Mouse (Mus musculus) heart, embryonic 12.5 days (tissue): ENCODE measurements at regions not wholly inside any gene's neighbourhood (a gene's known extent, or its start where the extent isn't known, plus 50 kb on each side); places are given as distances from the start of the nearest gene placed in this dataset.

Experiments
- ATAC-seq: fragments of 200-750 bp; cut with Nextera tagmentation; 2 replicates; pipeline ENCODE4 v1.8.0; 2017; ENCODE audit warnings: moderate TSS enrichment, moderate library complexity; ENCODE audit not compliant: insufficient number of reproducible peaks, low FRiP score
- H3K27ac ChIP-seq: fragments of 300-500 bp; sonication (generic); 2 replicates; pipeline ENCODE4 v1.5.1; 2016; ENCODE audit warnings: mild to moderate bottlenecking, moderate library complexity; ENCODE audit not compliant: poor library complexity, severe bottlenecking
- H3K27me3 ChIP-seq: fragments of 300-500 bp; sonication (generic); replicated peaks from 2 replicates; pipeline ENCODE4 v1.6.1; 2016; ENCODE audit warnings: mild to moderate bottlenecking, moderate library complexity
- H3K36me3 ChIP-seq: fragments of 300-500 bp; sonication (generic); 2 replicates; pipeline ENCODE4 v1.6.1; 2016; ENCODE audit warnings: mild to moderate bottlenecking, moderate library complexity
- H3K4me1 ChIP-seq: fragments of 300-500 bp; sonication (generic); replicated peaks from 2 replicates; pipeline ENCODE4 v1.6.1; 2016; ENCODE audit warnings: mild to moderate bottlenecking
- H3K4me2 ChIP-seq: fragments of 300-500 bp; sonication (generic); 2 replicates; pipeline ENCODE4 v1.6.1; 2016; ENCODE audit warnings: mild to moderate bottlenecking, moderate library complexity
- H3K4me3 ChIP-seq: fragments of 300-500 bp; sonication (generic); 2 replicates; pipeline ENCODE4 v1.5.1; 2016; ENCODE audit warnings: mild to moderate bottlenecking
- H3K9ac ChIP-seq: fragments of 300-500 bp; sonication (generic); 2 replicates; pipeline ENCODE4 v1.6.1; 2016; ENCODE audit warnings: mild to moderate bottlenecking, moderate library complexity
- H3K9me3 ChIP-seq: fragments of 300-500 bp; sonication (generic); replicated peaks from 2 replicates; pipeline ENCODE4 v1.6.1; 2016; ENCODE audit warnings: mild to moderate bottlenecking, moderate library complexity
- WGBS: fragments of 180-500 bp; shearing (Covaris S2); methylation state at CpG from one replicate; pipeline ENCODE4 v1.1.7; 2016; 5-methylcytosine and 5-hydroxymethylcytosine counted together

GRCm38 (mm10) chr15:56066540-56066939 lies 1410.9 kb downstream of the Slc22a22 start:
- no peak overlapping the region for H3K9ac ChIP-seq
- H3K27me3 ChIP-seq: no peaks in the 10 kb centered on the region
- H3K4me3 ChIP-seq: no peak overlapping the region
- ATAC-seq: no peak
- H3K4me1 ChIP-seq: no peaks in the 10 kb centered on the region
- no peaks in the 10 kb centered on the region for H3K36me3 ChIP-seq
- no peak overlapping the region for H3K27ac ChIP-seq
- no peak overlapping the region for H3K4me2 ChIP-seq
- H3K9me3 ChIP-seq: no peaks in the 10 kb centered on the region
- WGBS: 68% methylated on average over 4 of the region's 4 CpGs

- no peaks in the 10 kb centered on the region for H3K36me3 ChIP-seq
- no peak overlapping the region for H3K9ac ChIP-seq
- H3K27ac ChIP-seq: no peak overlapping the region
- ATAC-seq: no peak
- H3K4me2 ChIP-seq: no peak overlapping the region
- no peak overlapping the region for H3K4me3 ChIP-seq
- H3K4me1 ChIP-seq: no peaks in the 10 kb centered on the region
- 26% methylated on average over 7 of the region's 7 CpGs for WGBS
- H3K9me3 ChIP-seq: no peaks in the 10 kb centered on the region
- H3K27me3 ChIP-seq: no peaks in the 10 kb centered on the region
These were observed 1411.4 kb downstream of the Slc22a22 start for GRCm38 (mm10) chr15:56065872-56066534.

- H3K36me3 ChIP-seq: no peaks in the 10 kb centered on the region
- no peaks in the 10 kb centered on the region for H3K4me1 ChIP-seq
- no peaks in the 10 kb centered on the region for H3K27me3 ChIP-seq
- no peak overlapping the region for H3K4me2 ChIP-seq
- H3K9ac ChIP-seq: no peak overlapping the region
- no peak overlapping the region for H3K4me3 ChIP-seq
- H3K27ac ChIP-seq: no peak overlapping the region
- ATAC-seq: no peak
- WGBS: 71% methylated on average over 3 of the region's 3 CpGs
- H3K9me3 ChIP-seq: no peaks in the 10 kb centered on the region
These were observed 1414.8 kb downstream of the Slc22a22 start for GRCm38 (mm10) chr15:56062576-56062975.

- no peak overlapping the region for H3K4me3 ChIP-seq
- H3K27me3 ChIP-seq: no peaks in the 10 kb centered on the region
- no peak overlapping the region for H3K4me2 ChIP-seq
- no peaks in the 10 kb centered on the region for H3K4me1 ChIP-seq
- H3K9me3 ChIP-seq: no peaks in the 10 kb centered on the region
- ATAC-seq: no peak
- WGBS: 58% methylated on average over 4 of the region's 4 CpGs
- no peak overlapping the region for H3K27ac ChIP-seq
- no peak overlapping the region for H3K9ac ChIP-seq
- no peaks in the 10 kb centered on the region for H3K36me3 ChIP-seq
These were observed 1416.1 kb downstream of the Slc22a22 start for GRCm38 (mm10) chr15:56061326-56061725.

- Histone ChIP-seq H3K9me3 (0 out of 2 replicates have a peak, but pooled peaks cover 2% of the 10 kb centered on the region), H3K4me1 (no peaks in the 10 kb centered on the region), H3K4me3 (no peak overlapping the region), H3K27ac (no peak overlapping the region), H3K36me3 (no peaks in the 10 kb centered on the region), H3K4me2 (no peak overlapping the region), H3K27me3 (no peaks in the 10 kb centered on the region), H3K9ac (no peak overlapping the region)
- WGBS: 61% methylated on average over 7 of the region's 7 CpGs
- ATAC-seq: no peak
These were observed 1426.7 kb downstream of the Slc22a22 start for GRCm38 (mm10) chr15:56050716-56051115.

- Histone ChIP-seq H3K9me3 (no peaks in the 10 kb centered on the region), H3K9ac (no peak overlapping the region), H3K4me3 (no peak overlapping the region), H3K27me3 (no peaks in the 10 kb centered on the region), H3K27ac (no peak overlapping the region), H3K4me2 (no peak overlapping the region), H3K4me1 (no peaks in the 10 kb centered on the region; the same call in 1 of the 2 replicates), H3K36me3 (no peaks in the 10 kb centered on the region)
- 77% methylated on average over 2 of the region's 2 CpGs for WGBS
- ATAC-seq: no peak
These were observed 1429.6 kb downstream of the Slc22a22 start for GRCm38 (mm10) chr15:56047832-56048231.

GRCm38 (mm10) chr15:56046679-56047532 lies 1430.5 kb downstream of the Slc22a22 start:
- Histone ChIP-seq H3K36me3 (no peaks in the 10 kb centered on the region), H3K9ac (no peak overlapping the region), H3K4me3 (peak overlapping the region; percentile 23), H3K27me3 (no peaks in the 10 kb centered on the region), H3K4me2 (peak overlapping the region; percentile 61), H3K27ac (no peak overlapping the region), H3K9me3 (no peaks in the 10 kb centered on the region), H3K4me1 (no peaks in the 10 kb centered on the region; the same call in 1 of the 2 replicates)
- no peak; the same call in 1 of the 2 replicates for ATAC-seq
- 29% methylated on average over 16 of the region's 16 CpGs for WGBS

- Histone ChIP-seq H3K9me3 (no peaks in the 10 kb centered on the region), H3K4me3 (no peak overlapping the region), H3K9ac (no peak overlapping the region), H3K27ac (no peak overlapping the region), H3K27me3 (no peaks in the 10 kb centered on the region), H3K36me3 (no peaks in the 10 kb centered on the region), H3K4me1 (no peaks in the 10 kb centered on the region; the same call in 1 of the 2 replicates), H3K4me2 (no peak overlapping the region)
- no peak for ATAC-seq
- WGBS: 86% methylated on average over 10 of the region's 10 CpGs
These were observed 1431.7 kb downstream of the Slc22a22 start for GRCm38 (mm10) chr15:56045510-56046245.

- Histone ChIP-seq H3K9me3 (no peaks in the 10 kb centered on the region), H3K4me1 (no peaks in the 10 kb centered on the region; the same call in 1 of the 2 replicates), H3K27me3 (no peaks in the 10 kb centered on the region), H3K27ac (no peak overlapping the region), H3K4me2 (no peak overlapping the region), H3K4me3 (no peak overlapping the region), H3K36me3 (no peaks in the 10 kb centered on the region), H3K9ac (no peak overlapping the region)
- WGBS: 36% methylated on average over 4 of the region's 4 CpGs
- no peak for ATAC-seq
These were observed 1434.1 kb downstream of the Slc22a22 start for GRCm38 (mm10) chr15:56043282-56043681.

- Histone ChIP-seq H3K27me3 (no peaks in the 10 kb centered on the region), H3K4me2 (no peak overlapping the region), H3K9me3 (no peaks in the 10 kb centered on the region), H3K36me3 (no peaks in the 10 kb centered on the region), H3K4me1 (no peaks in the 10 kb centered on the region; the same call in 1 of the 2 replicates), H3K9ac (no peak overlapping the region), H3K4me3 (no peak overlapping the region), H3K27ac (no peak overlapping the region)
- no peak for ATAC-seq
These were observed 1435.0 kb downstream of the Slc22a22 start for GRCm38 (mm10) chr15:56042449-56042848.

GRCm38 (mm10) chr15:56030007-56030406 lies 1447.4 kb downstream of the Slc22a22 start:
- Histone ChIP-seq H3K4me3 (no peak overlapping the region), H3K36me3 (no peaks in the 10 kb centered on the region), H3K27ac (no peak overlapping the region), H3K4me2 (no peak overlapping the region), H3K4me1 (no peaks in the 10 kb centered on the region), H3K27me3 (no peaks in the 10 kb centered on the region), H3K9me3 (peaks cover 7% of the 10 kb centered on the region), H3K9ac (no peak overlapping the region)
- no peak for ATAC-seq
- WGBS: 51% methylated on average over 2 of the region's 2 CpGs
